Mouse (Mus musculus) limb, embryonic 14.5 days (tissue): ENCODE results near the gene Rmi2. TPM values are rescaled to one million over a fixed set of nuclear protein-coding genes. Genes with fewer than 3 reads are reported as not detected.
A peak's percentile ranks its signal among the peaks of the same experiment; 100 is the strongest.
"Not testable (repeated sequence)": the region's sequence is repeated elsewhere in the genome, so short reads cannot be mapped to it uniquely, and the experiment has no call there.

ENCODE experiments used
- ATAC-seq: fragments of 200-750 bp; cut with Nextera tagmentation; 2 replicates; pipeline ENCODE4 v1.8.0; 2017; ENCODE audit warnings: low read depth, moderate number of reproducible peaks, moderate TSS enrichment; ENCODE audit not compliant: low FRiP score
- DNase-seq: peaks from one replicate; pipeline ENCODE4 v3.0.0-alpha.2; 2015; ENCODE audit warnings: low spot score
- H3K27ac ChIP-seq: fragments of 300-500 bp; sonication (generic); replicated peaks from 2 replicates; pipeline ENCODE4 v1.5.1; 2014; ENCODE audit warnings: low read depth, mild to moderate bottlenecking, low read length, moderate library complexity, mixed read lengths
- H3K27me3 ChIP-seq: fragments of 300-500 bp; sonication (generic); 2 replicates; pipeline ENCODE4 v1.6.1; 2014; ENCODE audit warnings: low read length, mixed read lengths; ENCODE audit not compliant: control insufficient read depth, insufficient read depth
- H3K36me3 ChIP-seq: fragments of 300-500 bp; sonication (generic); 2 replicates; pipeline ENCODE4 v1.6.1; 2014; ENCODE audit warnings: mild to moderate bottlenecking, low read length, moderate library complexity, mixed read lengths; ENCODE audit not compliant: control insufficient read depth, insufficient read depth
- H3K4me1 ChIP-seq: fragments of 300-500 bp; sonication (generic); 2 replicates; pipeline ENCODE4 v1.6.1; 2014; ENCODE audit warnings: antibody characterized with exemption, low read length, mixed read lengths; ENCODE audit not compliant: control insufficient read depth, insufficient read depth
- H3K4me2 ChIP-seq: fragments of 300-500 bp; sonication (generic); replicated peaks from 2 replicates; pipeline ENCODE4 v1.6.1; 2014; ENCODE audit warnings: low read depth, mild to moderate bottlenecking, low read length, moderate library complexity; ENCODE audit not compliant: severe bottlenecking
- H3K4me3 ChIP-seq: fragments of 300-500 bp; sonication (generic); replicated peaks from 2 replicates; pipeline ENCODE4 v1.5.1; 2014; ENCODE audit warnings: low read length
- H3K9ac ChIP-seq: fragments of 300-500 bp; sonication (generic); 2 replicates; pipeline ENCODE4 v1.6.1; 2014; ENCODE audit warnings: mild to moderate bottlenecking, low read depth, low read length, moderate library complexity; ENCODE audit not compliant: severe bottlenecking
- H3K9me3 ChIP-seq: fragments of 300-500 bp; sonication (generic); 2 replicates; pipeline ENCODE4 v1.6.1; 2016; ENCODE audit warnings: low read length; ENCODE audit not compliant: control insufficient read depth
- POLR2A ChIP-seq: fragments of 200-500 bp; IDR thresholded peaks from 2 replicates; pipeline ENCODE4 v1.8.0; 2012; ENCODE audit warnings: inconsistent platforms, mild to moderate bottlenecking, moderate library complexity, borderline replicate concordance; ENCODE audit not compliant: insufficient read depth, insufficient read length; ENCODE audit errors: extremely low read depth
- WGBS: fragments of 180-500 bp; shearing (Covaris S2); extraction: QIAGEN DNeasy Blood & Tissue Kit; methylation state at CpG from one replicate; pipeline ENCODE4 v1.1.7; 2014; 5-methylcytosine and 5-hydroxymethylcytosine counted together
- polyA plus RNA-seq, 2 experiments: library from polyadenylated mRNA; depleted of rRNA in 1 of 2; stranded (reverse) in 1 of 2; unstranded in 1 of 2; fragments of >200 nt; fragmentation: Nextera tagmentation in 1 of 2; extraction: Ambion mirVana in 1 of 2; gene quantifications; 2 replicates each; pipeline versions ENCODE4 v1.2.1 to v1.2.3; 2012 to 2014

Gene Rmi2
- polyA plus RNA-seq, 2 experiments: 3.4 to 7.3 TPM

DNA sequence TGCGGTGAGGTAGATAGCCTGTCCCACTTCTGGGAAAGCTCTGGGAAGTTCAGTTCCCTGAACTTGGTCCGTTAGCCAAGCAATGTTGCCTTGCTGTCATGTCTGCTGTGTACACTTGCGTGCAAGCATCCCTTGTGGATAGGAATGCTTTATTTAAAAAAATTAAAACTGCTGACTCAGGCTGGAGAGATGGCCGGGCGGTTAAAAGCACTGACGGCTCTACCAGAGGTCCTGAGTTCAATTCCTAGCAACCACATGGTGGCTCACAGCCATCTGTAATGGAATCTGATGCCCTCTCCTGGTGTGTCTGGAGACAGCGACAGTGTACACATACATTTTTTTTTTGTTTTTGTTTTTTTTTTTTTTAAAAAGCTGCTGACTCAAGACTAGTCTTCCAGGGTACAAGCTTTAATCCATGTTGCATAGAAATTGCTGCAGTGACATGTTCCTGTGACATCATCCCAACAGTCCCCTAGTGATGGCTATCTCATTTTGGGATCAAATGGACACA lies 47.3 kb upstream of the Rmi2 start:
- H3K27ac ChIP-seq: 0 out of 2 replicates have a peak overlapping the region, but pooled peaks have one; percentile 19
- no peak overlapping the region for H3K4me3 ChIP-seq
- no peak overlapping the region for H3K9ac ChIP-seq
- no peaks in the 10 kb centered on the region for H3K27me3 ChIP-seq
- 75% methylated on average over 7 of the region's 7 CpGs for WGBS
- no peak for DNase-seq
- no peaks in the 10 kb centered on the region for H3K9me3 ChIP-seq
- no peak for ATAC-seq
- peaks cover 8% of the 10 kb centered on the region for H3K36me3 ChIP-seq
- peaks cover 16% of the 10 kb centered on the region for H3K4me1 ChIP-seq
- no peak overlapping the region for H3K4me2 ChIP-seq
- no peak for TF ChIP-seq POLR2A

GRCm38 (mm10) chr16:10788271-10788670 lies 46.6 kb upstream of the Rmi2 start, which contains the start of gene Tnp2:
Gene Tnp2, minus strand, starts transcription at chr16:10788660.
- H3K27me3 ChIP-seq: no peaks in the 10 kb centered on the region
- ATAC-seq (no peak), DNase-seq (no peak)
- H3K9ac ChIP-seq: no peak within 1 kb of the TSS
- H3K27ac ChIP-seq: 0 out of 2 replicates have a peak within 1 kb of the TSS, but pooled peaks have one; percentile 19
- H3K9me3 ChIP-seq: no peaks in the 10 kb centered on the region
- H3K4me2 ChIP-seq: no peak within 1 kb of the TSS
- TF ChIP-seq POLR2A: no peak
- H3K4me1 ChIP-seq: peaks cover 9% of the 10 kb centered on the region
- H3K36me3 ChIP-seq: peaks cover 1% of the 10 kb centered on the region; the same call in 1 of the 2 replicates
- 42% methylated on average over 16 of the region's 16 CpGs for WGBS
- H3K4me3 ChIP-seq: no peak within 1 kb of the TSS

GRCm38 (mm10) chr16:10788866-10789265 lies 46.0 kb upstream of the Rmi2 start:
- WGBS: 55% methylated on average over 4 of the region's 4 CpGs
- Histone ChIP-seq H3K4me3 (no peak overlapping the region), H3K27ac (no peak overlapping the region), H3K4me1 (peaks cover 6% of the 10 kb centered on the region; the same call in 1 of the 2 replicates), H3K36me3 (no peaks in the 10 kb centered on the region), H3K4me2 (no peak overlapping the region), H3K9ac (no peak overlapping the region), H3K9me3 (no peaks in the 10 kb centered on the region), H3K27me3 (no peaks in the 10 kb centered on the region)
- DNase-seq (no peak), ATAC-seq (no peak)
- no peak for TF ChIP-seq POLR2A

- ATAC-seq (no peak), DNase-seq (no peak)
- Histone ChIP-seq H3K9me3 (no peaks in the 10 kb centered on the region), H3K9ac (no peak within 1 kb of the TSS), H3K36me3 (no peaks in the 10 kb centered on the region), H3K4me2 (no peak within 1 kb of the TSS), H3K4me3 (no peak within 1 kb of the TSS), H3K27me3 (0 out of 2 replicates have a peak, but pooled peaks cover 2% of the 10 kb centered on the region), H3K27ac (no peak within 1 kb of the TSS), H3K4me1 (peaks cover 6% of the 10 kb centered on the region; the same call in 1 of the 2 replicates)
- WGBS: 64% methylated on average over 9 of the region's 9 CpGs
- TF ChIP-seq POLR2A: no peak
These were observed 44.2 kb upstream of the Rmi2 start, which contains the start of gene Prm3 for GRCm38 (mm10) chr16:10790702-10791101. Gene Prm3, minus strand, starts transcription at chr16:10790914.

GRCm38 (mm10) chr16:10796034-10796433 lies 38.8 kb upstream of the Rmi2 start, which contains the start of gene Prm2:
Gene Prm2, minus strand, starts transcription at chr16:10796134.
- Histone ChIP-seq H3K36me3 (no peaks in the 10 kb centered on the region), H3K27ac (no peak within 1 kb of the TSS), H3K4me2 (no peak within 1 kb of the TSS), H3K27me3 (peaks cover 17% of the 10 kb centered on the region; the same call in 1 of the 2 replicates), H3K4me1 (no peaks in the 10 kb centered on the region), H3K9me3 (no peaks in the 10 kb centered on the region), H3K9ac (no peak within 1 kb of the TSS), H3K4me3 (no peak within 1 kb of the TSS)
- WGBS: 86% methylated on average over 6 of the region's 6 CpGs
- ATAC-seq (no peak), DNase-seq (no peak)
- no peak for TF ChIP-seq POLR2A

DNA sequence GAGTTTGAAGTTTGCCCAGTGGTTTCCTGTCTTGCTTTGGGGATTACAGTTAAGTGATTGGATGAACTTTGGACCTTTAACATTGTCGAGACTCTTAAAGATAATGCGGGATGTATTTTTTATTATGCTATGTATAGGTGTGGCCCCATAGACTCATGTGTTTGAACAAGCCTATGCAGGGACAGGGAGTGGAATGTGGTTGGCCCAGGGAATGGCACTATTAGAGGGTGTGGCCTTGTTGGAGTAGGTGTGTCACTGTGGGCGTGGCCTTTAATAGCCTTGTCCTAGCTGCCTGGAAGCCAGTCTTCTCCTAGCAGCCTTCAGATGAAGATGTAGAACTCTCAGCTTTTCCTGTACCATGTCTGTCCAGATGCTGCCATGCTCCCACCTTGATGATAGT lies 32.4 kb upstream of the Rmi2 start:
- H3K4me3 ChIP-seq, H3K9me3 ChIP-seq, ATAC-seq, H3K27me3 ChIP-seq, H3K9ac ChIP-seq, H3K4me1 ChIP-seq, H3K4me2 ChIP-seq, H3K36me3 ChIP-seq, DNase-seq, H3K27ac ChIP-seq: not testable (repeated sequence)
- 83% methylated on average over 3 of the region's 3 CpGs for WGBS
